Mouse (Mus musculus) embryo, embryonic 10 days (tissue): ENCODE results near the gene Car5a.

Experiments
- DNase-seq: peaks from one replicate; pipeline ENCODE4 v3.0.0-alpha.2; 2015; ENCODE audit warnings: low spot score

Gene Car5a

GRCm38 (mm10) chr8:121954981-121955555 lies 10.4 kb upstream of the Car5a start:
- no peak for DNase-seq

GRCm38 (mm10) chr8:121953821-121954545 lies 9.3 kb upstream of the Car5a start:
- DNase-seq: no peak

GRCm38 (mm10) chr8:121952800-121953199 lies 8.1 kb upstream of the Car5a start:
- DNase-seq: no peak

GRCm38 (mm10) chr8:121952122-121952521 lies 7.4 kb upstream of the Car5a start:
- no peak for DNase-seq

- DNase-seq: no peak
These were observed 6.9 kb upstream of the Car5a start for GRCm38 (mm10) chr8:121951656-121952009.

- peak; percentile 62 for DNase-seq
These were observed 6.3 kb upstream of the Car5a start for GRCm38 (mm10) chr8:121950749-121951655.

- peak; percentile 98 for DNase-seq
These were observed 5.4 kb upstream of the Car5a start for GRCm38 (mm10) chr8:121949941-121950748.

GRCm38 (mm10) chr8:121949222-121949800 lies 4.6 kb upstream of the Car5a start, which contains the start of gene Banp:
Gene Banp (plus strand): TSS chr8:121949750.
- DNase-seq: no peak

GRCm38 (mm10) chr8:121948321-121949145 lies 3.8 kb upstream of the Car5a start:
- DNase-seq: no peak

GRCm38 (mm10) chr8:121947753-121948141 lies 3.0 kb upstream of the Car5a start:
- DNase-seq: peak; percentile 92

- no peak for DNase-seq
These were observed 2.5 kb upstream of the Car5a start for GRCm38 (mm10) chr8:121947047-121947752.

- no peak for DNase-seq
These were observed 1.6 kb upstream of the Car5a start for GRCm38 (mm10) chr8:121946351-121946750.

- no peak for DNase-seq
These were observed 988 bp downstream of the Car5a start for GRCm38 (mm10) chr8:121943716-121944115.

GRCm38 (mm10) chr8:121943057-121943540 lies 1.6 kb downstream of the Car5a start:
- no peak for DNase-seq

- no peak for DNase-seq
These were observed 6.0 kb downstream of the Car5a start for GRCm38 (mm10) chr8:121938732-121939131.

GRCm38 (mm10) chr8:121936391-121936790 lies 8.3 kb downstream of the Car5a start:
- DNase-seq: peak; percentile 45

GRCm38 (mm10) chr8:121935341-121936294 lies 9.1 kb downstream of the Car5a start:
- no peak for DNase-seq

- no peak for DNase-seq
These were observed 9.8 kb downstream of the Car5a start for GRCm38 (mm10) chr8:121934923-121935322.

GRCm38 (mm10) chr8:121934506-121934905 lies 10.2 kb downstream of the Car5a start:
- DNase-seq: peak; percentile 77
